Mouse (Mus musculus) liver, adult (tissue): Measurements from ENCODE around the gene Fam166b.

Experiments used
- GATA4 ChIP-seq: IDR thresholded peaks from 2 replicates; pipeline ENCODE4 v1.6.1; 2014; ENCODE audit warnings: mild to moderate bottlenecking, low read length; ENCODE audit not compliant: insufficient replicate concordance

The Fam166b gene

DNA sequence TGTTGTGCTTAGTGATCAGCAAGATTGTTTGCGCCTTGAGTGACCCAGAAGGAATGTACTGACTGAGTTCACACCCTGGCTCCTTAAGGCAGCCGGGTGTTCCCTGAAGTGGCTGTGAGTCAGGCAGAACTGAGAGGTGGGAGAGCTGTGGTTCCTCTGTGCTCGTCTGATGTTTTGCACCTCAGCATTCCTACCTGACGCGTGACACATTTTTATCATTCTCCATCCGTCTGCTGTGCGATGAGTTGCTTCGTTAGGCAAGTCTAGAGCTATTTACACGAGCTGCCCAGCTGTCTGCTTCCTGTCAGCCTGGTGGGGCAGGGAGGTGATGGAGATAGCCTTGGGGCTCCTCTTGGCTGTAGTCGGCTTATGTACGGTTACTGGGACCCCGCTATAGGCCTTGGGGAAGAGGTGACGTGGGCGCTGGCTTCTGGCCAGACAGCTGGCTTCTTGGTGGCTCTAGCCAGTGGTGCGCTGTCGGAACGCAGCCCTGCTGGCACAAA is 30.1 kb downstream of the Fam166b start:
- TF ChIP-seq GATA4, result no peak

DNA sequence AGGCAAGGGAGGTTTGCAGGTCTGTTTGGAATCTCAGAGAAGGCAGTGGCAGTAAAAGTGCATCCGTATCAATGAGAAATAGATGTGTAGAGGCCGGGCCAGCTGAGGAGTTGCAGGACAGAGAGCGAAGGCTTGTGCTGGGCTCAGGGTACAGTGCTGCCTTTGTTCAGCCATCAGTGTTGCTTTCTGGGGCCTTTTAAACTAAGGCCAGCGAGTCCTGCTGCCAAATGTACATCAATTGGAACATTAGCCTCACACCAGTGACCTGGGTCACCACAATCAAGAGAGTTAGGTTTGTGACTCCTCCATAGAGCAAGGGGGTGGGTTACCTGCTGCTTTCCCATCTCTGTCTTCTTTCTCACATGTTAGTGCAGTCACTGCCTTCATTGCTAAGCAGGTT is 30.9 kb downstream of the Fam166b start:
- TF ChIP-seq GATA4, result no peak

DNA sequence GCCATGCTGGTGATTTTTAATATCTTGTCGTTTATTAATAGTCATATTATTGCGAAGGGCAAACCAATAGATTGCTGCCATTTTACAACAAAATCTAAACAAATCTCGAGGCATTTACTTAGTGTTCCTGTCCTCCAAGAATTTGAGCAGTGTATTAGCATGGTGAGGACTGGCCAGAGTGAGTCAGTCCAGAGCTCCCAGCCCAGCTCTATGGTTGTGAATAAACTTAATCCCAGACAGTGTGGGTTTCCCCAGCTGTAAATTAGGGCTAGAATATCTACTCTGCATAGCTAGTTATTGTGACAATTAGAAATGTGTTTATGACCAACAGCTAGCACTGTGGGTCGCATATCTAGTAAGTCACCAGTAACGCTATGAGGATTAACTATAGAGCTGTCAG is 32.6 kb downstream of the Fam166b start:
- no peak for TF ChIP-seq GATA4

DNA sequence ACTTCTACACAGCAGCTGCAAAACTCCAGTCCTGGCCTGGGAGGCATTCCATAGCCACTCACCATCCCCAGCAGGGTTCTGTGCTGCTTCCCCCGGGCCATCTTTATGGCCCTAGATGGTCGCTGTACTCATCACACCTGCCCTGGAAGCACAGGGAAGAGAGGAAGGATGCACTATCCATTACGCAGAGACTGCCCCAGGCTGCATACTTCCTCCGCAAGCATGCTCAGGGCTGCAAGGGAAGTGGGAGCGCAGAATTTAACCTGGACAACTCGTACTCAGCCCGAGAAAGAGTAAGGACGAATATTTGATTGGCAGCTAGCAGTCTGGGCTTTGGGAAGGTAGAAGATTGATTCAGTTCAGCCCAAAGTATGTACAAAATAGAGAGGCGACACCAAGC is 33.1 kb downstream of the Fam166b start:
- TF ChIP-seq GATA4, result no peak

DNA sequence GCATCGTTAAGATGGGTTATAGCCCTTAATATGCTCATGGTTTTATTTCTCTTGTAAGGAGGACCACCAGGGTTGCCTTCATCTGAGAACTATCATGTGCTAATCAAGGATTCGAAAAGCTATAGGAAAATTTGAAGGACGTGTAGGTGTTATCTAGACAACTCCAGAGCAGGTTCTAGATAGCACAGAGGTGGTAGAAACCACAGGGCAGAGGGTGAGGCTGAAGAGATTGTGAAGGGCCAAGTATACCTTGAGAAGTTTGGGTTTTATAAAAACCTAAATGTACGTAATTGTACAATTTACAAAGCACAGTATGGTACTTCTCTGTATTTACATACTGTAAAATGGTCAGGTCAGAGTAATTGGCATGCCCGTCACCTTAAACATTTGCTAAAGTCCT is 33.8 kb downstream of the Fam166b start:
- TF ChIP-seq GATA4, result no peak

- no peak; the same call in 1 of the 2 replicates for TF ChIP-seq GATA4
Observed at GRCm38 (mm10) chr4:43394345-43394891, 34.5 kb downstream of the Fam166b start.

- 0 out of 2 replicates have a peak, but pooled peaks have one; percentile 23 for TF ChIP-seq GATA4
Observed at GRCm38 (mm10) chr4:43391521-43392050, 37.3 kb downstream of the Fam166b start.

DNA sequence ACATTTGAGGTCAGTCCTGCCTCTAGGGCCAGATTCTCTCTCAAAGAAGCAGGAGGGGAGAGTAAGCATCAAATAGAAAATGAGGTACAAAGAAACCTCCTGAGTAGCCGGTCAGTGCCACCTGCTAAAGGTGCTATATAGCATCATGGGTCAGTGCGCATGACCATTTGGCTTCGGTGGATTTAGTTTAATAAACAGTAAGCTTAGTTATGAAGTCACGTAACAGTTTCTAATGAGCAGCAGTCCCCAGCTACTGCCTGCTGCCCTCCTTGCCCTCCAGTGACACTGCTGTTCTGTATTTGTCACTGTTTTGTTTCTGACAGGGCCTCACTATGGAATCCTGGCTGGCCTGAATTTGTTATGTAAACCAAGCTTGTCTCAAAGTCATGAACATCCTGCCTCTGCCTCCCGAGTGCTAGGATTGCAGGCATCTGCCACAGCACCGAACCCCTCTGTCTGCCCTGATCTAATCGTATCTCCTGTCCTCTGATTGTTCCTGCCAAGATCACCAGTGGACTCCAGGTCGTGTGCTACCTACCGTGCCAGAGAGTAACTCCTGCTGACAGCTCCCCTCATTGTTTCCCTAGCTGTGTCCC is 39.0 kb downstream of the Fam166b start:
- TF ChIP-seq GATA4, result no peak

DNA sequence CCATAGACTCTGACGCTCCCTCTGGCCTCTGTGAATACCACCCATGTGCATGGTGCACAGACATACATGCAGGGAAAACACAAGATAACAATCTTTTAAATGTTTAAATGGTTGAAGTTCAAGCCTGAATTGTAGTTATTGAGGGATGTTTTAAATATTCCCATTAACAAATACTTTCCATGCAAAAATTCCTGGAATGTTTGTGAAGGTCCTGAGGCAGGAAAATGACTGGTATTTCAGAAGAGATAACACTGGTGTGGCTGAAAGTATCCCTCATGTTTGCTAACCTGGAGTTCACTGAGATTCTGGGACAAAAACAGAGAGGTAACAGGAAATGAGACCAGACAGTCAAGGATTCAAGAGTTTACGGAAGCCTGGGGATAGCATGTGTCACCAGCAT is 39.5 kb downstream of the Fam166b start:
- TF ChIP-seq GATA4, result no peak

DNA sequence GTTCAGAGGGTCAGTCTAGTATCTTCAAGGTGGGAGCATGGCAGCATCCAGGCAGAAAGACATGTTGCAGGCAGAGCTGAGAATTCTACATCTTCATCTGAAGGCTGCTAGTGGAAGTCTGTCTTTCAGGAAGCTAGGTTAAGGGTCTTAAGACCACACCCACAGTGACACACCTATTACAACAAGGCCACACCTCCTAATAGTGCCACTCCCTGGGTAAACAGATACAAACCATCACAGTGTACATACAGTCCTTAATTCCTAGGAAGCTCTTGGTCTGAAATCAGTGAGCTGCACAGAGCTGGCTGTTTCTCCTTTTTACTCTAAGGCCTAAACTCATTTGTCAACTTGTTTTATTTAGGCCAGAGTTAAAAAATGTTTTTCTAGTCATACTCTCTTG is 42.0 kb downstream of the Fam166b start:
- no peak for TF ChIP-seq GATA4

GRCm38 (mm10) chr4:43384541-43384940 is 44.4 kb downstream of the Fam166b start:
- no peak for TF ChIP-seq GATA4

DNA sequence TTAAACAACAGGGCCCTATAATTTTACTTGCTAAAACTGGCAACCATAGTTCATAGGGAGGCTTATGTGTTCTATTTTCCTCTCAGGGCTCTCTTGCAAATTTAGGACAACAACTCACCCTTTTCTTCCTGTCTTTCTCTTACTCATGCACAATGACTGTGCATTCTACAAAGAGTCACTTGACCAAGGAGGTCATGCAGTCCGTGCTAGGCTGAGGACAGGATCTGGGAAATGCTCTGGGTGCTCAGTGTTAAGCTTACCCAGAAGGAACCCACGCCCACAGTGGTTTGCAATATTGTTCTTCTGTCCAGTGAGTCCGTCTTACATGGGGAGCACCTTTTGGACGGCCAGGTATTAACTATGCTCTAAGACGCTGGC is 44.9 kb downstream of the Fam166b start:
- TF ChIP-seq GATA4, result no peak

- peak; percentile 52 for TF ChIP-seq GATA4
Observed at GRCm38 (mm10) chr4:43383246-43384082, 45.5 kb downstream of the Fam166b start.

DNA sequence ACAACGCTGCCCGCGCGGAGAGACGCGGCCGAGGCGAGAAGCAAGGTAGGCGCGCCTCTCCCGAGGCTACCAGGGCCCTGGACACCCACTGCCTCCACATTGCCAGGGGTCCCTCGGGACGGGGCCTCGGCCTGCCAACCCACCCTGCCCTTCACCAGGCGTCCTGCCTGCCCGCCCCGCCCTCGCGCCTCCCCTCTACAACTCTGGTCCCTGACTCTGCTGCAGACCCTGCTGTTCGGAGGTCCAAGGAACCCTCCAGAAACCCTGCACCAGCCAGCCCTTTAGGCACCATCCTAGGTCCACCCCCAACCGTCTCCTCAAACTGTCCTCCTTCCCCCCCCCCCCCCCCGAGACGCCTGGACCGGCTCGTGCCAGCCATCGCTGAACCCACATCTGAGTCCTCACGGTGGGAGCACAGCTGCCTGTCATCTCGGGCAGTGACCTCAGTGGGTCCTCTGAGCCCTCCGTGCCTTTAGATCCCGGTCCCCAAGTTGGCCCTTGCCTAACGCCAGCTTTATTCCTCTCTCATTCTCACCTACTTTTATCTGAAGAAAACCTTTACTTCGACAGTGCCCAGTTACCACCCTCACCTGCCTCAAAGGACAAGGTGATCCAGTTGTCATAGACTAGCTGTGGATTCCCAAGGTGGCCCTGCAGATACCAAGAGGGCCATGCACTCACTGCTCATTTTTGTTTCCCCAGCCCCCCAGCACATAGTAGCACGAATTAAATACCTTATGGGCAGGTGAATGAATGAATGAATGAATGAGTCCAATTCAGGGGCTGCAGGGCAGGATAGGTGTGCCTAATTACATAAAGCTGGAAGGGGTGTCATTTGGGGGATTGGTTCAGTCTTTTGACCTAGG is 46.5 kb downstream of the Fam166b start:
- TF ChIP-seq GATA4, result no peak

DNA sequence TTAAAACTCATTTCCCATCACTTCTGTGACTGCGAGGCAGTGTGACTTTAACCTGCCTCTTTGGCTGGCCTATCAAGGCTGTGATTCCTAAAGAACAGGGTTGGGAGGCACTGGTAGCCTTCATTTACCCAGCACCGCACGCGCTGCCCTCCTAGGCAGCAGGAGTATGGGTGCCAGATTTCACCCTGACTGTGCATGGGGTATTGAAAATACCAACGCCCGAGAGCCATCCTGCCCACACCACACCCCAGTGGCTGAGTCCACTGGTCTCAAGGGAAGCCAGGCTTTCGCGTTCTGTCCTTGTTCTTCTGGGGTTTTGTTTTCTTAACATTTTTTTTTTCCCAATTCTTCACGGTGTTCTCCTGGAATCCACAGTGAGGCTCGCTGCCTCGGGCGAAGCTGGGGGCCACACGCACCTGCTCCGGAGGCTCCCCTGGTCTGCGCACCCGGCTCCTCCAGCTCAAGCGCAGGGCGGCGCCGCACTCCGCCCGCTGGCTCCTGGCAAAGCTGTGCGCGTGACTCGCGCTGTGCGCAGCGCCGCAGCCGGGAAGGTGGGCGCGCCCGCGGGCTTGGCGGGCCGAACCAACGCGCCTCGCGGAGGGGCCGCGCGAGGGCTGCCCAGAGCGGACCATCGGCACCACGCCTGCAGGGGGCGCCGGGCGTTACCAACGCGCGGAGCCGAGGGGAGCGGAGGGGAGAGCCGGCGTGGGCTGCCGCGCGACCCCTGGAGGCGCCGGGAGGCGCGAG is 47.4 kb downstream of the Fam166b start, which contains the start of gene Rusc2:
Gene Rusc2, plus strand, starts transcription at position 572 of the 747 bp plus-strand sequence.
- no peak for TF ChIP-seq GATA4

DNA sequence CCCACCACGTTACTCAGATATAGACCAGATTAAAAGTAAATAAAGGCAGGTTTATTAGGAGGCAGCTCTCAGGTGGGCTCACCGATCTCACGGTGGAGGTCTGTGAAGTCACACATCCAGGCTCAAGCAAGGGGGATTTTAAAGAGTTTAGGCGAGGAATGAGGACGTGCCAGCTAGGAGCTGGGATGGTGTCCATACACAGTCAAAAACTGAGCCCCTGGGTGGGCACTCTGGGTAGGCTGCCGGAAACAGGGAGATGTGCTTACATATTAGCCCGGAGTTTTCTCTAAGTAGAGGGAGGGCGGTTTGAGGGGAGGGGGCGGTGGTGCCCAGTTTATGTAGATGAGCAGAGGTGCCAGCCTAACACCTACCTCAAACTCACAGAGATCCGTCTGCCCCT is 48.0 kb downstream of the Fam166b start:
- no peak for TF ChIP-seq GATA4
